Mouse (Mus musculus) brain, embryonic 14.5 days (tissue): Measurements from ENCODE around the gene Vipr1.

ENCODE experiments used
- CTCF ChIP-seq: fragments of 200-500 bp; IDR thresholded peaks from 2 replicates; pipeline ENCODE4 v1.5.1; 2012; ENCODE audit warnings: inconsistent platforms, mild to moderate bottlenecking, moderate library complexity, borderline replicate concordance; ENCODE audit not compliant: insufficient read depth, insufficient read length; ENCODE audit errors: extremely low read depth
- POLR2A ChIP-seq: fragments of 200-500 bp; IDR thresholded peaks from 2 replicates; pipeline ENCODE4 v1.6.1; 2012; ENCODE audit warnings: mild to moderate bottlenecking, inconsistent platforms, borderline replicate concordance; ENCODE audit not compliant: poor library complexity, insufficient read depth, insufficient read length, severe bottlenecking; ENCODE audit errors: extremely low read depth

- TF ChIP-seq CTCF (no peak), POLR2A (no peak)
Observed at GRCm38 (mm10) chr9:121694736-121695135, 52.2 kb downstream of the Vipr1 start.
